Mouse (Mus musculus): ENCODE results near the gene Ppox. TPM values are rescaled to one million over a fixed set of nuclear protein-coding genes. Genes with fewer than 3 reads are reported as not detected.

Gene Ppox
- polyA plus RNA-seq, 1 experiment from 2014 or later, result 53.0 TPM

DNA sequence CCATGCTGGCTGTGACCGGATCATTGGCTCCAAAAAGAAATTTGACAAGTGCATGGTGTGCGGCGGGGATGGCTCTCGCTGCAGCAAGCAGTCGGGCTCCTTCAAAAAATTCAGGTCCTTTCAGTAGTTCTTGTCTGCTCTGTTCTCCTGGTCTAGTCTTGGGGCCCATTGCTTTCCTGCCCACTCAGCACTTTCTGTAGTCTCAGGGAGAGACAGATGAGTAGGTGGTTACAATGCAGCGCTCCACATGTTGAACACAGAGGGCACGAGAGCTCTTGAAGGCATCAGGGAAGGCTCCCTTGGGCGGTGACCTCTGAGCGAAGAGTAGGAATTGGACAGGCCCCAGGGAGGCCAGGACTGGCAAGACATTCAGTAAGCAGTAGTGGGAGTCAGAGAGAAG, 23.2 kb downstream of the Ppox start:
- H3K36me3 ChIP-seq, result peaks cover 46% of the 10 kb centered on the region
- DNase-seq (ENCODE audit: low spot score), result no peak
- no peak overlapping the region for H3K4me3 ChIP-seq
- 90% methylated on average over 9 of the region's 9 CpGs for WGBS
- H3K9me3 ChIP-seq (replicated peaks), result no peaks in the 10 kb centered on the region
- H3K27me3 ChIP-seq (ENCODE audit: low read depth, poor library complexity, severe bottlenecking), result no peaks in the 10 kb centered on the region
- H3K27ac ChIP-seq (replicated peaks), result no peak overlapping the region
- peaks cover 18% of the 10 kb centered on the region for H3K4me1 ChIP-seq

DNA sequence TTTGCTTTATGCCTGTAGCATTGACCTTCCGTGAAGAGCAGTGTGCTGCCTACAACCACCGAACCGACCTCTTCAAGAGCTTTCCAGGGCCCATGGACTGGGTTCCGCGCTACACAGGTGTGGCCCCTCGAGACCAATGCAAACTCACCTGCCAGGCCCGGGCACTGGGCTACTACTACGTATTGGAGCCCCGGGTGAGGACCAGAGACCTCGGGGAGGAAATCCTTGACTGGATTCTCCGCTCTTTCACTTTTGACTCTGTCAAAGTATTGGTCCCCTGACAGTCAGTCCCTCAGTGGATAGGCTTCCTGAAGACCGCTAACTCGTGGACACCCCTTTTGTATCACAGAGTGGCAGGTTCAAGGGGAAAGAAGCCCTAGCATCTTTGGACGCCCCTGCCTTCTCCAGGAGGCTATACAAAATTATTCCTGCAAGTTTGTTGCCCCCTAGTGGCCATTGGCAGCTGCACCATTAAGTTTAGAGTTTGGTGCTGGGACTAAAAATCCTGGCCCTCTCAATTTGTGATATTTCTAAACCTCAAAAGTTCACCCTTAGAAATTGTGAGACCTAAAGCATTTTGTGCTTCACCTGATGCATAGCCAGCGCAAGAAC, 23.9 kb downstream of the Ppox start:
- Histone ChIP-seq H3K4me3 (peak overlapping the region; percentile 11; the same call in 1 of the 2 replicates), H3K27me3 (ENCODE audit: low read depth, poor library complexity, severe bottlenecking) (no peaks in the 10 kb centered on the region), H3K4me1 (peaks cover 18% of the 10 kb centered on the region), H3K27ac (replicated peaks) (peak overlapping the region; percentile 6; the same call in 1 of the 2 replicates), H3K36me3 (peaks cover 47% of the 10 kb centered on the region), H3K9me3 (replicated peaks) (no peaks in the 10 kb centered on the region)
- DNase-seq (ENCODE audit: low spot score), result peak; percentile 69
- WGBS, result 66% methylated on average over 15 of the region's 15 CpGs

DNA sequence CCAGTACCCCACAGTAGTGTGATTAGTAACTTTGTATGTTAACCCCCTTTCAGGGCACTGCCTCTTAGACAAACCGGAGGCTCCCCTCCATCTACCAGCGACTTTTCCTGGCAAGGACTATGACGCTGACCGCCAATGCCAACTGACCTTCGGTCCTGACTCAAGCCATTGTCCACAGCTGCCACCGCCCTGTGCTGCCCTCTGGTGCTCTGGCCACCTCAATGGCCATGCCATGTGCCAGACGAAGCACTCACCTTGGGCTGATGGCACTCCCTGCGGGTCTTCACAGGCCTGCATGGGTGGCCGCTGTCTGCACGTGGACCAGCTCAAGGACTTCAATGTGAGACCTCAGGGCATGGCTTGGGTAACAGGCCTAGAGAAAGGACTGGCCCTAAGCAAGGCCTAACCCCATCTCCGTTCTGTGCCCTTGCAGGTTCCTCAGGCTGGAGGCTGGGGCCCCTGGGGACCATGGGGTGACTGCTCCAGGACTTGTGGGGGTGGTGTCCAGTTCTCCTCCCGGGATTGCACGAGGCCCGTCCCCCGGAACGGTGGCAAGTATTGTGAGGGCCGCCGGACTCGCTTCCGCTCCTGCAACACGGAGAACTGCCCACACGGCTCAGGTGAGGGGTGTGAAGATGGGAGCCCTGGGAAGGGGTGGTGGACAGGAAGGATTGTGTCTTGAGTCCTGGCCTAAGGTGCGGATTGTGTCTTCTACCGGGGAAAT, 24.7 kb downstream of the Ppox start:
- Histone ChIP-seq H3K27me3 (ENCODE audit: low read depth, poor library complexity, severe bottlenecking) (no peaks in the 10 kb centered on the region), H3K36me3 (peaks cover 47% of the 10 kb centered on the region)

DNA sequence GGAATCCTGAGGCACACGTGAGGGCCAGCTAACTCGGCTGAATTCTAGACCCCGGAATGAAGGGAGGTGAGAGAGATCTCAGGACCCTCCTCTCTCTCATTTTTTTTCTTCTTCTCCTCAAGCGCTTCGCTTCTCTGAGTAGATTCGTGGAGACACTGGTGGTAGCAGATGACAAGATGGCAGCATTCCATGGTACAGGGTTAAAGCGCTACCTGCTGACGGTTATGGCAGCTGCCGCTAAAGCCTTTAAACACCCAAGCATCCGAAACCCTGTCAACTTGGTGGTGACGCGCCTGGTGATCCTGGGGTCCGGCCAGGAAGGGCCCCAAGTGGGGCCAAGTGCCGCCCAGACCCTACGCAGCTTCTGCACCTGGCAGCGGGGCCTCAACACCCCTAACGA, 28.6 kb downstream of the Ppox start:
- H3K4me3 ChIP-seq, result peak overlapping the region; percentile 53
- peaks cover 4% of the 10 kb centered on the region; the same call in 1 of the 2 replicates for H3K27me3 ChIP-seq (ENCODE audit: low read depth, poor library complexity, severe bottlenecking)
- H3K36me3 ChIP-seq, result peaks cover 31% of the 10 kb centered on the region
- WGBS, result 46% methylated on average over 17 of the region's 17 CpGs
- H3K4me1 ChIP-seq, result peaks cover 59% of the 10 kb centered on the region
- H3K9me3 ChIP-seq (replicated peaks), result no peaks in the 10 kb centered on the region
- H3K27ac ChIP-seq (replicated peaks), result peak overlapping the region; percentile 86
- no peak for DNase-seq (ENCODE audit: low spot score)

More for the DNA sequence above, 24.7 kb downstream of the Ppox start:
- Histone ChIP-seq H3K9me3 (replicated peaks) (no peaks in the 10 kb centered on the region), H3K27ac (replicated peaks) (peak overlapping the region; percentile 6; the same call in 1 of the 2 replicates), H3K4me3 (no peak overlapping the region), H3K4me1 (peaks cover 24% of the 10 kb centered on the region)
- WGBS, result 88% methylated on average over 24 of the region's 24 CpGs
- DNase-seq (ENCODE audit: low spot score), result no peak

DNA sequence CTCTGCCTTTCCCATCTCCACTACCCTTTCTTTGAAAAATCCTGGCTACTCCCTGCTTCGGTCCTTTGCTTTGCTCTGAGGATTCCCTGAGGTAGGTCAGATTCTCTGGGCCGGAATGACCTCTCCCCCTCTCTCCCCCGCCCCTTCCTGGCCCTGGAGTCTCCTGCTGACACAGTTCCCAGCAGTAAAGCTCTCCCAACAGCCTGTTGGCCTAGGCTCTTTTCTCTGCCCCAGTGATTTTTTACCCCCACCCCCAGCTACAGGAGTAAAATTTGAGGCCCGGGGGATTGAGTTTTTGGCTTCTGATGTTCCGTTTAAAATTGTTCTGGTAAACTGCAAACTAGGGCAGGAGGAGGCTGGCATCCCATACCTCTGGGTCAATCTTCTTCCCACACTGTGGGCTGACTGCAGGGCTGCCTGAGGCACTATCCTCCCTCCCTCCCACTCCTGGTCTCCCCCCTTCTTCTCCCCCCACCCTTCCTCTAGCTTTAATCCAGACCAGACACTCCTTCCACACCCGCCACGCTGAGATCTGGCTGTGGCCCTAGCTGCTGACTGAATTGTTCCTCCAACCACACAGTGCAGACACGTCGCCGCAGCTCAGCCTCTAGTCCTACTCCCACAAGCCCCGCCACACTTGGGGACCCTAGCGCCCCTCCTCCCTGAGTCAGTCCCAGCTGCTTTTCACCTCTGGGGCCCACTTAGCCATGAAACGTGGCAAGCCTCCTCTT, 29.2 kb downstream of the Ppox start:
- H3K4me3 ChIP-seq, result peak overlapping the region; percentile 53
- DNase-seq (ENCODE audit: low spot score), result peak; percentile 68
- peaks cover 30% of the 10 kb centered on the region for H3K36me3 ChIP-seq
- H3K9me3 ChIP-seq (replicated peaks), result no peaks in the 10 kb centered on the region
- H3K27me3 ChIP-seq (ENCODE audit: low read depth, poor library complexity, severe bottlenecking), result peaks cover 4% of the 10 kb centered on the region; the same call in 1 of the 2 replicates
- H3K4me1 ChIP-seq, result peaks cover 63% of the 10 kb centered on the region
- WGBS, result 1% methylated on average over 13 of the region's 13 CpGs
- peak overlapping the region; percentile 86 for H3K27ac ChIP-seq (replicated peaks)

DNA sequence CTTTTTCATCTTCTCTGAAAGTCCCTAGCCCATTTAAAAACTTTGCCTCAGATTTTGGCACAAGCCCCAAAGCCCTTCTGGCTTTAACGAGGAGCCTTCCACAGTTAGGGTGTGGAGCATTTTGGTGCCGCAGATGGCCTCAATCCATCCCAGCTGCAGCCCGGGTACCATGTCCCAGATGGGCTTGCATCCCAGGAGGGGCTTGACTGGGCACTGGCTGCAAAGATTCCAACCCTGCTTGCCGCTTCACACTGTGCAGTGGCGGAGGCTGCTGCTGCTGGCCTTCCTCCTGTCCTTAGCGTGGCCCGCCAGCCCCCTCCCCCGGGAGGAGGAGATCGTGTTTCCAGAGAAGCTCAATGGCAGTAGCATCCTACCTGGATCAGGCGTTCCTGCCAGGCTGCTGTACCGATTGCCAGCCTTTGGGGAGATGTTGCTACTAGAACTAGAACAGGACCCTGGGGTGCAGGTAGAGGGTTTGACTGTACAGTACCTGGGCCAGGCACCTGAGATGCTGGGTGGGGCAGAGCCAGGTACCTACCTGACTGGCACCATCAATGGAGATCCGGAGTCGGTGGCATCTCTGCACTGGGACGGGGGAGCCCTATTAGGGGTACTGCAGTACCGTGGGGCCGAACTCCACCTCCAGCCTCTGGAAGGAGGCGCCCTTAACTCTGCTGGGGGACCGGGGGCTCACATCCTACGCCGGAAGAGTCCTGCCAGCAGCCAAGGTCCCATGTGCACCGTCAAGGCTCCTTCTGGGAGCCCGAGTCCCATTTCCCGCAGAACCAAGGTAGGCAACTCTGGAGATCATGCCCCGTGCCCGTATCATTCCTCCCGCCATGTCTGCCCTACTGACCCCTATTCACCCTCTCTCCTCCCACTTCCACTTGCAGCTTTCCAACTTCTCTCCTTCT, 30.0 kb downstream of the Ppox start, which contains the start of gene Ndufs2:
Gene Ndufs2, minus strand, starts transcription at position 709 of the 914 bp plus-strand sequence.
- WGBS, result 10% methylated on average over 26 of the region's 26 CpGs
- peaks cover 23% of the 10 kb centered on the region for H3K36me3 ChIP-seq
- peak within 1 kb of the TSS; percentile 53 for H3K4me3 ChIP-seq
- DNase-seq (ENCODE audit: low spot score), result peak; percentile 46
- H3K27ac ChIP-seq (replicated peaks), result peak within 1 kb of the TSS; percentile 86
- H3K4me1 ChIP-seq, result peaks cover 69% of the 10 kb centered on the region
- peaks cover 4% of the 10 kb centered on the region; the same call in 1 of the 2 replicates for H3K27me3 ChIP-seq (ENCODE audit: low read depth, poor library complexity, severe bottlenecking)
- no peaks in the 10 kb centered on the region for H3K9me3 ChIP-seq (replicated peaks)

DNA sequence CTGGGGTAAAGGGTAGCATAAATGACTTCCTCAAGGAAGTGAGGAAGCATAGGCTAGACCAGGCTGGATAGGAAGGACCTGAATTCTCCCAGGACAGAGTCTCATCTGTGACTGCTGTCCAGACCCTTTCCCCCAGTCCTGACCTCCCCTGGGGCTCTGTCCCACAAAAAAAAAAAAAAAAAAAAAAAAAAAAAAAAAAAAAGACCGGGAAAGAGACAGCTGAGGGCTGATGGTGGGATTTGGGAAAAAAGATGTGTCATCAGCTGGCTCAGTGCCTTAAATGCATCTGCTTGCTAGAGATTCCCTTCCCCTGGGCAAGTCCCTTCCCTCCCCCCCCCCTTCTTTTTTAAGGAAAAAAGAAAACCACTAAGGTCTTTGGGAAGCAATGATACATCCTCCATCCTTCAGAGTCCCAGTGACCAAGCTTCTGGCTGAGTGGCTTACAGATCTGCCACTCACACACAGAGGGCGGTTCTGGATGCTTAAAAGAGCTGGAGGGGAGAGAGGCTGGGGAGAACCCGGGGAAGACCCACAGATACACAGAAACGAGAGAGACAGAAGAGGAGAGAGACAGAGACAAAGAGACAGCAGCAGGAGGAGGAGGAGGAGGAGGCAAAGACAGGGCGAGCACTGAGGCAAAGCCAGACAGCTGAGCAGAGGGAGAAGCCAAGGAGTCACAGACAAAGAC, 30.9 kb downstream of the Ppox start, which contains the start of gene Adamts4:
Gene Adamts4, plus strand, starts transcription at position 509 of the 688 bp plus-strand sequence.
- Histone ChIP-seq H3K9me3 (replicated peaks) (no peaks in the 10 kb centered on the region), H3K27ac (replicated peaks) (peak within 1 kb of the TSS; percentile 86), H3K36me3 (peaks cover 29% of the 10 kb centered on the region), H3K27me3 (ENCODE audit: low read depth, poor library complexity, severe bottlenecking) (peaks cover 4% of the 10 kb centered on the region; the same call in 1 of the 2 replicates), H3K4me1 (peaks cover 75% of the 10 kb centered on the region), H3K4me3 (peak within 1 kb of the TSS; percentile 53)
- WGBS, result 15% methylated on average over 5 of the region's 5 CpGs
- peak; percentile 64 for DNase-seq (ENCODE audit: low spot score)

DNA sequence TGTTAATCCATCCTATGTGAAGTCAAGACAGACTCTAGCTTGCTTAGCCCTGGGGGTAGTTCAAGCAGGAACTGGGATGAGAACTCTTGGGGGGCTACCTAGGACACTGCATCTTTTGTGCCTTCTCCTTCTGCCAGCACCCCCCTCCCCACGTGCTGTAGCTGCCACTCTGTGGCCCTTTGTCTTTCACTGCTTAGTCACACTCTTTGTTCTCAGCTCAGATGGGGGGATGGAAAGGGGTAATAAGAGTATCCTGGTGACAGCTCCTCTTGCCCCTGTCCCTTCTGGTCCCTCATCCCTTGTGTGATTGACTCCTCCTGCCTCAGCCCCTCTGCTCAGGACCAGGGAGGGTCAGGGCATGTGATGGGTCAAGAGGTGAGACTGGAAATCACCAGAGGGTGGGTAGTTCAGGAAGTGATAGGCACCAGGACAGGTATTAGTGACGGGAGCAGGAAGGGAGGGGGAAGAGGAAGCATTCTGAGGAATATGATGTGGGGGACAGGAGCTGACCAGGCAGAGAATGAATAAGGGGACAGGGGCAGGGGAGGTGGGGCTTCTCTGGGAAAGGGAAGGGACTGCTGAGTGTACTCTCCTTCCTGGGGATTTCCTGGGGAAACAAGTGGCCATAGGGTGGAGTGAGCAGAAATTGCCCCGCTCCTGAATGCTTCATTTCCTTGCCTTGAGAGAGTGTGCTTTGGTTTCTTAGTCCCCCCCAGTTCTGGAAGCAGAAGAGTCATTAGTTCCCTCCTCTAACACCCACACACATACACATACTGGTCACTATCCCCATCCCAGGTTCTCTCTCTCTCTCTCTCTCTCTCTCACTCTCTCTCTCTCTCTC, 32.4 kb downstream of the Ppox start:
- Histone ChIP-seq H3K4me3 (peak overlapping the region; percentile 88), H3K4me1 (peaks cover 75% of the 10 kb centered on the region), H3K27me3 (ENCODE audit: low read depth, poor library complexity, severe bottlenecking) (peaks cover 4% of the 10 kb centered on the region; the same call in 1 of the 2 replicates), H3K36me3 (peaks cover 27% of the 10 kb centered on the region), H3K9me3 (replicated peaks) (no peaks in the 10 kb centered on the region), H3K27ac (replicated peaks) (peak overlapping the region; percentile 95)
- DNase-seq (ENCODE audit: low spot score), result no peak
- WGBS, result 39% methylated on average over 3 of the region's 3 CpGs

DNA sequence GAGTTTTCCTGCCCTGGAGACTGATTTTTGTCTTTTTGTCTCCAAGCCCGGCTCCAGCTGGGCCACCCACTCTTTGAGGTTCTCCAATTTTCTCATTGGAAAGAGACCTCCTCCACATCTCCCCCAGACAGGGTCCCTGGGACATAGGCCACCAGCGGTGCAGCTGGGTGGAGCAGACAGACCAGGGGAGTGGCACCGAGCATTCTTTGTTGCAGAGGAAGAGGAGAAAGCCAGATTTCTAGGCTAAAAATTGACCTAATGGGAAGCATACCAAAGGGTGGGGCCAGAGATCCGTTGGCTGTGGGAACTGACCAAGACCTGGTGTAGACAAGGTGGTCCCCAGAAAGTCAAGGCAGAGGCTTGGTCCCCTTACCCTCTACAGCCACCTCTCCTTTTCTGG, 33.1 kb downstream of the Ppox start:
- Histone ChIP-seq H3K4me1 (peaks cover 70% of the 10 kb centered on the region), H3K4me3 (peak overlapping the region; percentile 88)
- 31% methylated on average over 4 of the region's 4 CpGs for WGBS

DNA sequence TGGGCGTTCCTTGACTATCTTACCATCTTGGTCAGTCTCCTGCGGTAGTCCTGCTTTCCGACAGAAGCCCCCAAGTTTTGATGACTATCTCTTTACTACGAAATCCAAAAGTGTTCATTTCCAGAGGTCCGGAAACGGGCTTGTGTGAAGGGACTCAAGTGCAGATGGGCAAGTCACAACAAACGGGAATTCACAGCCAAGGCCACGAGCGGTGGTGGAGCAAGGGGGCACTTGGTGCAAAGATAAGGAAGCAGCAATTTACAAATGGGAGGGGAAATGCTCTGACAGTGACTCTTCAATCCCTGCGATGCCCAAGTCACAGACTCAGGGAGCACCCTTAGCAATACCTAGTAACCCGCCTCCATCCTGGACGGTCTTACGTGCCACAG, 33.5 kb downstream of the Ppox start:
- Histone ChIP-seq H3K27me3 (ENCODE audit: low read depth, poor library complexity, severe bottlenecking) (peaks cover 4% of the 10 kb centered on the region; the same call in 1 of the 2 replicates), H3K4me1 (peaks cover 66% of the 10 kb centered on the region), H3K36me3 (peaks cover 31% of the 10 kb centered on the region), H3K4me3 (peak overlapping the region; percentile 88), H3K9me3 (replicated peaks) (no peaks in the 10 kb centered on the region), H3K27ac (replicated peaks) (peak overlapping the region; percentile 95)
- DNase-seq (ENCODE audit: low spot score), result no peak
- WGBS, result 11% methylated on average over 13 of the region's 13 CpGs

More for the DNA sequence above, 33.1 kb downstream of the Ppox start:
- Histone ChIP-seq H3K36me3 (peaks cover 28% of the 10 kb centered on the region), H3K27ac (replicated peaks) (peak overlapping the region; percentile 95), H3K27me3 (ENCODE audit: low read depth, poor library complexity, severe bottlenecking) (peaks cover 4% of the 10 kb centered on the region; the same call in 1 of the 2 replicates), H3K9me3 (replicated peaks) (no peaks in the 10 kb centered on the region)
- DNase-seq (ENCODE audit: low spot score), result no peak
